Mouse (Mus musculus) heart, adult 2 months (tissue): Measurements from ENCODE around the gene Fam221a. TPM values are rescaled to one million over a fixed set of nuclear protein-coding genes. Genes with fewer than 3 reads are reported as not detected.
A peak's percentile ranks its signal among the peaks of the same experiment; 100 is the strongest.

Experiments
- DNase-seq, 2 experiments: peaks; one replicate each; pipeline ENCODE4 v3.0.0; 2021
- H3K27ac ChIP-seq: fragments of 200-600 bp; 2 replicates; pipeline ENCODE4 v1.8.1; 2022
- H3K27me3 ChIP-seq: fragments of 200-500 bp; 2 replicates; pipeline ENCODE4 v1.6.1; 2012; ENCODE audit warnings: mild to moderate bottlenecking, low read length, inconsistent platforms, mixed read lengths; ENCODE audit not compliant: control insufficient read depth, insufficient read depth
- H3K36me3 ChIP-seq: fragments of 200-500 bp; 2 replicates; pipeline ENCODE4 v1.6.1; 2012; ENCODE audit warnings: low read length, inconsistent platforms; ENCODE audit not compliant: control insufficient read depth, insufficient read depth
- H3K4me1 ChIP-seq: fragments of 200-500 bp; 2 replicates; pipeline ENCODE4 v1.6.1; 2011; ENCODE audit warnings: low read length; ENCODE audit not compliant: control insufficient read depth, insufficient read depth
- H3K4me3 ChIP-seq: fragments of 200-600 bp; 2 replicates; pipeline ENCODE4 v1.8.1; 2022
- H3K79me2 ChIP-seq: fragments of 200-500 bp; replicated peaks from 2 replicates; pipeline ENCODE4 v1.6.1; 2012; ENCODE audit warnings: mild to moderate bottlenecking, inconsistent platforms, low read length, moderate library complexity, mixed read lengths; ENCODE audit not compliant: control insufficient read depth, insufficient read depth
- H3K9ac ChIP-seq: fragments of 200-500 bp; 2 replicates; pipeline ENCODE4 v1.6.1; 2012; ENCODE audit warnings: low read depth, mild to moderate bottlenecking, control low read depth, inconsistent platforms, low read length, mixed read lengths
- CTCF ChIP-seq: fragments of 200-600 bp; IDR thresholded peaks from 2 replicates; pipeline ENCODE4 v1.8.1; 2022; ENCODE audit warnings: antibody characterized with exemption, mild to moderate bottlenecking, moderate library complexity
- EP300 ChIP-seq: fragments of 200-500 bp; IDR thresholded peaks from 2 replicates; pipeline ENCODE4 v1.6.1; 2011; ENCODE audit warnings: low read depth, low read length, control low read depth; ENCODE audit not compliant: insufficient read depth
- POLR2A ChIP-seq: fragments of 200-500 bp; IDR thresholded peaks from 2 replicates; pipeline ENCODE4 v1.6.1; 2011; ENCODE audit warnings: mild to moderate bottlenecking, low read depth, low read length, control low read depth; ENCODE audit not compliant: insufficient read depth
- WGBS: fragments of 180-500 bp; shearing (Covaris S2); methylation state at CpG from one replicate; pipeline ENCODE4 v1.1.7; 2018; 5-methylcytosine and 5-hydroxymethylcytosine counted together
- intact Hi-C: fragments of 180-260 bp; cut with DNase I; formaldehyde crosslinking; loops from one replicate; pipeline ENCODE4 v1.15.1; 2025
- polyA plus RNA-seq: library from polyadenylated mRNA; depleted of rRNA; stranded (reverse); fragments of >200 nt; gene quantifications from 2 replicates; pipeline ENCODE4 v1.2.3, GENCODE M21; 2012
- total RNA-seq, 2 experiments: library from RNA; stranded (reverse); gene quantifications; 2 replicates each; pipeline ENCODE4 v1.2.3; 2021

Gene Fam221a
- total and polyA plus RNA-seq, 3 experiments = 0.44 to 1.8 TPM; not detected in 1

GRCm38 (mm10) chr6:49360420-49360819, 7.1 kb upstream of the Fam221a start:
- DNase-seq = no peak
- H3K4me1 ChIP-seq = no peaks in the 10 kb centered on the region
- TF ChIP-seq EP300 = no peak
- TF ChIP-seq CTCF = peak; percentile 48
- no peak overlapping the region for H3K4me3 ChIP-seq
- intact Hi-C loops = no loop called here
- no peaks in the 10 kb centered on the region for H3K27me3 ChIP-seq
- H3K36me3 ChIP-seq = no peaks in the 10 kb centered on the region
- H3K9ac ChIP-seq = no peak overlapping the region
- H3K79me2 ChIP-seq = no peaks in the 10 kb centered on the region
- H3K27ac ChIP-seq = no peak overlapping the region

GRCm38 (mm10) chr6:49368212-49368611, 673 bp downstream of the Fam221a start:
- no peak for TF ChIP-seq CTCF
- TF ChIP-seq EP300 = no peak
- no peak for TF ChIP-seq POLR2A
- intact Hi-C loops = no loop called here
- Histone ChIP-seq H3K36me3 (no peaks in the 10 kb centered on the region), H3K27me3 (no peaks in the 10 kb centered on the region), H3K9ac (no peak overlapping the region), H3K79me2 (no peaks in the 10 kb centered on the region), H3K4me1 (peaks cover 2% of the 10 kb centered on the region; the same call in 1 of the 2 replicates), H3K27ac (peak overlapping the region; percentile 59; the same call in 1 of the 2 replicates), H3K4me3 (peak overlapping the region; percentile 65)
- WGBS = 23% methylated on average over 3 of the region's 3 CpGs
- DNase-seq = no peak

GRCm38 (mm10) chr6:49372705-49373104, 5.2 kb downstream of the Fam221a start:
- no peak for DNase-seq
- Histone ChIP-seq H3K79me2 (no peaks in the 10 kb centered on the region), H3K36me3 (no peaks in the 10 kb centered on the region), H3K27me3 (no peaks in the 10 kb centered on the region), H3K27ac (no peak overlapping the region), H3K4me1 (peaks cover 2% of the 10 kb centered on the region; the same call in 1 of the 2 replicates), H3K4me3 (no peak overlapping the region), H3K9ac (no peak overlapping the region)
- TF ChIP-seq EP300 (no peak), POLR2A (no peak), CTCF (no peak)
- intact Hi-C loops = no loop called here
- WGBS = 70% methylated on average over 4 of the region's 4 CpGs

GRCm38 (mm10) chr6:49373943-49374342, 6.4 kb downstream of the Fam221a start:
- Histone ChIP-seq H3K4me1 (no peaks in the 10 kb centered on the region), H3K4me3 (no peak overlapping the region), H3K27ac (no peak overlapping the region), H3K9ac (no peak overlapping the region), H3K27me3 (no peaks in the 10 kb centered on the region), H3K36me3 (no peaks in the 10 kb centered on the region), H3K79me2 (no peaks in the 10 kb centered on the region)
- no peak for DNase-seq
- WGBS = 75% methylated on average over 2 of the region's 2 CpGs
- intact Hi-C loops = no loop called here
- TF ChIP-seq CTCF (no peak), POLR2A (no peak), EP300 (no peak)

GRCm38 (mm10) chr6:49378328-49378727, 10.8 kb downstream of the Fam221a start:
- H3K27ac ChIP-seq = no peak overlapping the region
- no peak overlapping the region for H3K4me3 ChIP-seq
- no peaks in the 10 kb centered on the region for H3K79me2 ChIP-seq
- WGBS = 69% methylated on average over 12 of the region's 12 CpGs
- no peaks in the 10 kb centered on the region for H3K36me3 ChIP-seq
- no peak overlapping the region for H3K9ac ChIP-seq
- intact Hi-C loops = no loop called here
- TF ChIP-seq POLR2A (no peak), CTCF (no peak), EP300 (no peak)
- DNase-seq = no peak
- no peaks in the 10 kb centered on the region for H3K4me1 ChIP-seq
- no peaks in the 10 kb centered on the region for H3K27me3 ChIP-seq

- Histone ChIP-seq H3K79me2 (no peaks in the 10 kb centered on the region), H3K4me1 (no peaks in the 10 kb centered on the region), H3K27ac (no peak overlapping the region), H3K4me3 (no peak overlapping the region), H3K9ac (no peak overlapping the region), H3K36me3 (no peaks in the 10 kb centered on the region), H3K27me3 (no peaks in the 10 kb centered on the region)
- TF ChIP-seq CTCF (peak; percentile 58), POLR2A (no peak)
- DNase-seq = no peak
- intact Hi-C loops = loop anchor here (1.0 kb wide), 1 partner anchor 127 kb away; no protein-coding TSS in a partner anchor
- 65% methylated on average over 1 of the region's 1 CpGs for WGBS
These were observed 26.7 kb downstream of the Fam221a start for GRCm38 (mm10) chr6:49394276-49394675.
